Mouse (Mus musculus): ENCODE results near the gene Lcn6. TPM values are rescaled to one million over a fixed set of nuclear protein-coding genes. Genes with fewer than 3 reads are reported as not detected.
"Not testable (repeated sequence)": the region's sequence is repeated elsewhere in the genome, so short reads cannot be mapped to it uniquely, and the experiment has no call there.

The Lcn6 gene
- polyA plus RNA-seq, 1 experiment from 2014 or later, result not detected

DNA sequence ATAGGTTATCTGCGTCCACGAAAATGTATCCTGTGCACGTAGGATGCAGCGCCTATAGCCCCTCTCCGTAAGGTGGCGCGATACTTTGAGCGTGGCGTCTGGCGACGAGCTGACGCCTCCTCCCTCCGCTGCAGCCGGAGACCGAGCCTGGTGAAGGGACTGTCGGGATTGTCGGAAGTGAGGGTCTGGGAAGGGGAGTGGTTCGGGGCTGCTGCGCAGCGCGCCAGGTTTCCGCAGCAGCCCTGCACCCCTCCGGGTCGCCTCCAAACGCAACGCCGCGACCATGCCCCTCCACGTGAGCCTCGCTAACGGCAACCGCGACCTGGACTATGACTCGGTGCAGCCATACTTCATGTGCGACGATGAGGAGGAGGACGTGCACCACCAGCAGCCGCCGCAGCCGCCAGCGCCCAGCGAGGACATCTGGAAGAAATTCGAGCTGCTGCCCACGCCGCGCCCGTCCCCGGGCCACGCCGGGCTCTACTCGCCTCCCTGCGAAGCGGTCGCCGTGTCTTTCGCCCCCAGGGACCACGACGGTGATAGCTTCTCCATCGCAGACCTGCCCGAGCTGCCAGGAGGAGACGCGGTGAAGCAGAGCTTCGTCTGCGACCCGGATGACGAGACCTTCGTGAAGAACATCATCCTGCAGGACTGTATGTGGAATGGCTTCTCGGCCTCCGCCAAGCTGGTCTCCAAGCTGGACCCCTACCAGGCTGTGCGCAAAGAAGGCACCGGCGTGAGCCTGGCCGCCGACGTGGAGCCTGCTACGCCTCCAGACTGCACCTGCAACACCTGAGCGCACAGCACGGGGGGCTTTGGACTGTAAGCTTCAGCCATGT is 30.3 kb downstream of the Lcn6 start, which contains the start of gene Bmyc:
Bmyc (plus strand) TSS at position 97 of the 839 bp plus-strand sequence.
- Histone ChIP-seq H3K4me3 (peak within 1 kb of the TSS; percentile 61), H3K4me2 (peak within 1 kb of the TSS; percentile 74), H3K4me1 (peaks cover 15% of the 10 kb centered on the region; the same call in 1 of the 2 replicates), H3K9ac (peak within 1 kb of the TSS; percentile 60), H3K9me3 (replicated peaks) (no peaks in the 10 kb centered on the region), H3K36me3 (no peaks in the 10 kb centered on the region), H3K27ac (no peak within 1 kb of the TSS), H3K27me3 (replicated peaks) (peaks cover 13% of the 10 kb centered on the region)
- peak; percentile 75 for ATAC-seq
- WGBS (ENCODE audit: insufficient replicate concordance), result 1% methylated on average over 75 of the region's 78 CpGs

DNA sequence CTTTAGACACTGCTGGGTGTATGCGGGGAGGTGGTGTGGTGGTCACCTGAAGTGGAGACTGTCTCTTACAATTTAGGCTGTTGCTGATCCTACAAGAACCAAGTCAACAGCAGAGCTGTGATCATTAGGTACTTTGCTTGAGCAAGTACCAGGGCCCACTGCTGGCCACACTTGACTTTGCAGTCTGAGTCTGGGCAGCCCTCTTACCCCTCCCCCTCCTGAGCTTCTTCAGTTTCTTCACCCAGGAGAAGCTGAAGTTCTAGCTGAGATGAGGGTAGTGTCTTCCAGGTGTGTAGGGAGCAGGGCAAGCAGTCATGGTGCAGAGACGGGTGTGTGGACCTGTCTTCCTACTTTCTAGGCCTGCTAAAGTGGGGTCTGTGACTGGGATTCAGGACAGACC is 31.5 kb downstream of the Lcn6 start:
- no peak overlapping the region for H3K4me2 ChIP-seq
- 66% methylated on average over 2 of the region's 2 CpGs for WGBS (ENCODE audit: insufficient replicate concordance)

DNA sequence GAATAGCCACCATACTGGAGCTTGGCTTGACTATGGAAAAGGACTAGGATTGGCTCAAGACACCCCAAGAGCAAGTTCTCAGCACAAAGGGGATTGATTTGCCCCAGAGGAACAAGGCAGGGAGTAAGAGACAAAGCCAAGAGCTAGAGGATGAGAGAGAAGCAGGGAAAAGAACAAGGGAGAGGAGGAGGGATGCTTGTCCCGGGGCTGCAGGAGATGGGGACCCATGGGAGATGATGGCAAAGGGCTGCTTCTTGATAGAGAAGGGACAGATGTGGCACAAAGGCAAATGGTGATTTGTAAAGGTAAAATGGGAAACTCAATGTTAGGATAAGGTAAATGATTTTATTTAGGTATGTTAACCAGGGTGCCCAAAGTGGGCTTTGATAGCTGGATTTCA is 32.5 kb downstream of the Lcn6 start:
- WGBS (ENCODE audit: insufficient replicate concordance), result 69% methylated on average over 1 of the region's 1 CpGs
- H3K4me3 ChIP-seq; H3K9me3 ChIP-seq (replicated peaks); H3K9ac ChIP-seq; H3K27ac ChIP-seq; H3K4me2 ChIP-seq; H3K36me3 ChIP-seq; ATAC-seq: not testable (repeated sequence)
- Histone ChIP-seq H3K27me3 (replicated peaks) (peaks cover 13% of the 10 kb centered on the region), H3K4me1 (peaks cover 15% of the 10 kb centered on the region; the same call in 1 of the 2 replicates)

More for the DNA sequence above, 31.5 kb downstream of the Lcn6 start:
- Histone ChIP-seq H3K9me3 (replicated peaks) (no peaks in the 10 kb centered on the region), H3K36me3 (no peaks in the 10 kb centered on the region), H3K4me1 (peaks cover 15% of the 10 kb centered on the region; the same call in 1 of the 2 replicates), H3K9ac (no peak overlapping the region), H3K27ac (no peak overlapping the region), H3K27me3 (replicated peaks) (peaks cover 13% of the 10 kb centered on the region), H3K4me3 (no peak overlapping the region)
- no peak for ATAC-seq

DNA sequence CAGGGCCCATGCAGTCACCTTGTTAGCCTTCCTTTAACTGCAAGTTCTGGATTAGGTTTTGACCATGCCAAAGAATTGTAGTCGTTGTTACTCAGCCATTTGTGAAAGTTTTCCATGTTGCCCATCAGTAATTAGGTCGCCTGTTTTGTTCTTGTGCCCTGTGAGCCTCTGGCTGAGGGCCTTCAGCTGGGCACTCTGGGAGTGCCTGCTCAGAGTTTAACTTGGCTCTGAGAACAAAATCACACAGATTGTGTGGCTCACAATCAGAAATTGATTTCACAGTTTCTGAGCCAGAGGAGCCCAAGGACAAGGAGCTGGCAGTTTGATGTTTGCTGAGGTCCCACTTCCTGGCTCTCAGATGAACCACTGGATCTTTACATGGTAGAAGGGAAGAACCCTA is 33.2 kb downstream of the Lcn6 start:
- ATAC-seq; H3K9ac ChIP-seq; H3K4me2 ChIP-seq; H3K9me3 ChIP-seq (replicated peaks); H3K27ac ChIP-seq; H3K36me3 ChIP-seq; H3K4me3 ChIP-seq: not testable (repeated sequence)
- WGBS (ENCODE audit: insufficient replicate concordance), result 45% methylated on average over 2 of the region's 2 CpGs
- H3K27me3 ChIP-seq (replicated peaks), result peaks cover 13% of the 10 kb centered on the region
- peaks cover 15% of the 10 kb centered on the region; the same call in 1 of the 2 replicates for H3K4me1 ChIP-seq

DNA sequence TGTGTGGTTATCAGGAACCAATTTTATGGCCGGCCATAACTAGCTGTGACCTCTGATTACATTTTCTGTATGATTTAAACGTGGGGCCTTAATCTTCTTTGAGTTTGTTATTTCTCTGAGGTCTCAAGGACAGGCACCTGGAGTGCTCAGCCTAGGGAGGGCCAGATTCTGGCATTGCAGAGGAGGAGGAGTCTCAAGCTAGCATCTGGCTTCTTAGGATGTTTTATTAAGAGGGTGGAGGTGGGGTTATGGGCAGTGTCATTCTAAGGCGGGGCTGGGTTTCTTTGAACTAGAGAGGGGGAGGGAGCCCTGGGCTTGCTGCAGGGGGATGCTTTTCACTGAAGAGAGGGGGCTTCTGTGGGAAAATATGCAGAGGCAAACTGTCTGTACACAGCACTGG is 35.1 kb downstream of the Lcn6 start:
- H3K9me3 ChIP-seq (replicated peaks); ATAC-seq; H3K36me3 ChIP-seq; H3K27me3 ChIP-seq (replicated peaks); H3K9ac ChIP-seq; H3K4me2 ChIP-seq; H3K27ac ChIP-seq; H3K4me3 ChIP-seq: not testable (repeated sequence)
- 37% methylated on average over 3 of the region's 3 CpGs for WGBS (ENCODE audit: insufficient replicate concordance)
- peaks cover 15% of the 10 kb centered on the region; the same call in 1 of the 2 replicates for H3K4me1 ChIP-seq

DNA sequence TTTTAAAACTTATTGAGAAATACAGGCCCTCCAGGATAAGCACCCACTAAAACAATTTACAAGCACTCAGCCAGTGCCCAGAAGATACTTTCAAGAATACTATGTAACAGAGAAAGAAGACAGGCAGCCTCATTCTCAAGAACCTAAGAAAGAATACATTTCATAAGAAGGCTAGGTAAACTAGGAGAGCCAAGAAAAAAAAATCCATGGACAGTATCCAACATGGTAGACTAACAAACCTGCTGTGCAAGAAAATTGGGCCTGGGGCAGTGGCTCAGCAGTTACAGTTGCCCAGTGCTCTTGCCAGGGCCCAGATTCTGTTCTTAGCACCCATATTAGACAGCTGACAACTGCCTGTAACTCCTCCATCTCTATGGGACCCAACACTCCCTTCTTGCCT is 40.6 kb downstream of the Lcn6 start:
- Histone ChIP-seq H3K4me2 (no peak overlapping the region), H3K4me1 (no peaks in the 10 kb centered on the region), H3K27ac (no peak overlapping the region), H3K27me3 (replicated peaks) (no peaks in the 10 kb centered on the region), H3K9me3 (replicated peaks) (no peaks in the 10 kb centered on the region), H3K36me3 (no peaks in the 10 kb centered on the region), H3K4me3 (no peak overlapping the region), H3K9ac (no peak overlapping the region)
- no peak for ATAC-seq

Other genes with a start within 250 kb of the Lcn6 start
- gene Abca2, start 248.1 kb upstream of the Lcn6 start, polyA plus RNA-seq (2016; fragmentation: Nextera tagmentation; extraction: Ambion mirVana), result 2.8 and 3.1 TPM in 2 replicates
- 0.45 and 0.68 TPM in 2 replicates for gene Clic3, start 219.9 kb upstream of the Lcn6 start, polyA plus RNA-seq (2016; fragmentation: Nextera tagmentation; extraction: Ambion mirVana)
- 9.1 and 11.4 TPM in 2 replicates for gene Paxx, start 215.7 kb upstream of the Lcn6 start, polyA plus RNA-seq (2016; fragmentation: Nextera tagmentation; extraction: Ambion mirVana)
- 0.20 and 0.22 TPM in 2 replicates for gene Ptgds, start 206.7 kb upstream of the Lcn6 start, polyA plus RNA-seq (2016; fragmentation: Nextera tagmentation; extraction: Ambion mirVana)
- not detected in 2 replicates for gene Lcn12, start 182.9 kb upstream of the Lcn6 start, polyA plus RNA-seq (2016; fragmentation: Nextera tagmentation; extraction: Ambion mirVana)
- gene Fbxw5, start 176.0 kb upstream of the Lcn6 start, polyA plus RNA-seq (2016; fragmentation: Nextera tagmentation; extraction: Ambion mirVana), result 39.9 and 42.7 TPM in 2 replicates
- gene C8g, start 175.1 kb upstream of the Lcn6 start, polyA plus RNA-seq (2016; fragmentation: Nextera tagmentation; extraction: Ambion mirVana), result 17.4 and 18.8 TPM in 2 replicates
- 22.4 and 24.4 TPM in 2 replicates for gene Traf2, start 129.8 kb upstream of the Lcn6 start, polyA plus RNA-seq (2016; fragmentation: Nextera tagmentation; extraction: Ambion mirVana)
- 293 and 311 TPM in 2 replicates for gene Edf1, start 118.9 kb upstream of the Lcn6 start, polyA plus RNA-seq (2016; fragmentation: Nextera tagmentation; extraction: Ambion mirVana)
- gene Mamdc4, start 101.9 kb upstream of the Lcn6 start, polyA plus RNA-seq (2016; fragmentation: Nextera tagmentation; extraction: Ambion mirVana), result 0.38 and 0.45 TPM in 2 replicates
- gene Phpt1, start 101.6 kb upstream of the Lcn6 start, polyA plus RNA-seq (2016; fragmentation: Nextera tagmentation; extraction: Ambion mirVana), result 67.8 and 69.2 TPM in 2 replicates
- gene Ajm1, start 95.0 kb upstream of the Lcn6 start, polyA plus RNA-seq (2016; fragmentation: Nextera tagmentation; extraction: Ambion mirVana), result not detected in 2 replicates
- 41.8 and 42.9 TPM in 2 replicates for gene Rabl6, start 68.3 kb upstream of the Lcn6 start, polyA plus RNA-seq (2016; fragmentation: Nextera tagmentation; extraction: Ambion mirVana)
- 0.14 and 0.28 TPM in 2 replicates for gene Ccdc183, start 59.1 kb upstream of the Lcn6 start, polyA plus RNA-seq (2016; fragmentation: Nextera tagmentation; extraction: Ambion mirVana)
- gene Tmem141, start 54.8 kb upstream of the Lcn6 start, polyA plus RNA-seq (2016; fragmentation: Nextera tagmentation; extraction: Ambion mirVana), result 7.1 and 8.0 TPM in 2 replicates
- gene Fcna, start 48.8 kb upstream of the Lcn6 start, polyA plus RNA-seq (2016; fragmentation: Nextera tagmentation; extraction: Ambion mirVana), result 30.8 and 35.6 TPM in 2 replicates
- gene Lcn8, start 23.7 kb upstream of the Lcn6 start, polyA plus RNA-seq (2016; fragmentation: Nextera tagmentation; extraction: Ambion mirVana), result not detected in 2 replicates
- not detected in 2 replicates for gene Lcn5, start 18.8 kb upstream of the Lcn6 start, polyA plus RNA-seq (2016; fragmentation: Nextera tagmentation; extraction: Ambion mirVana)
- not detected in 2 replicates for gene Lcn10, start 5.9 kb downstream of the Lcn6 start, polyA plus RNA-seq (2016; fragmentation: Nextera tagmentation; extraction: Ambion mirVana)
- not detected in 2 replicates for gene Obp2a, start 23.3 kb downstream of the Lcn6 start, polyA plus RNA-seq (2016; fragmentation: Nextera tagmentation; extraction: Ambion mirVana)
- gene Bmyc, start 30.0 kb downstream of the Lcn6 start, polyA plus RNA-seq (2016; fragmentation: Nextera tagmentation; extraction: Ambion mirVana), result 21.7 and 21.8 TPM in 2 replicates
- gene Obp2b, start 60.2 kb downstream of the Lcn6 start, polyA plus RNA-seq (2016; fragmentation: Nextera tagmentation; extraction: Ambion mirVana), result not detected in 2 replicates
- gene Lcn3, start 88.8 kb downstream of the Lcn6 start, polyA plus RNA-seq (2016; fragmentation: Nextera tagmentation; extraction: Ambion mirVana), result not detected in 2 replicates
- gene Lcn11, start 100.2 kb downstream of the Lcn6 start, polyA plus RNA-seq (2016; fragmentation: Nextera tagmentation; extraction: Ambion mirVana), result not detected in 2 replicates
- not detected in 2 replicates for gene Gm13539, start 105.5 kb downstream of the Lcn6 start, polyA plus RNA-seq (2016; fragmentation: Nextera tagmentation; extraction: Ambion mirVana)
- not detected in 2 replicates for gene Glt6d1, start 139.1 kb downstream of the Lcn6 start, polyA plus RNA-seq (2016; fragmentation: Nextera tagmentation; extraction: Ambion mirVana)
- gene Lcn9, start 146.4 kb downstream of the Lcn6 start, polyA plus RNA-seq (2016; fragmentation: Nextera tagmentation; extraction: Ambion mirVana), result not detected in 2 replicates
- not detected in 2 replicates for gene Sohlh1, start 170.5 kb downstream of the Lcn6 start, polyA plus RNA-seq (2016; fragmentation: Nextera tagmentation; extraction: Ambion mirVana)
- 0.02 TPM in 1 of 2 replicates, not detected in the other for gene Kcnt1, start 186.9 kb downstream of the Lcn6 start, polyA plus RNA-seq (2016; fragmentation: Nextera tagmentation; extraction: Ambion mirVana)